Mouse (Mus musculus): ENCODE measurements at regions not wholly inside any gene's neighbourhood (a gene's known extent, or its start where the extent isn't known, plus 50 kb on each side); places are given as distances from the start of the nearest gene placed in this dataset.

- Histone ChIP-seq H3K27ac (ENCODE audit: low read length) (no peak overlapping the region), H3K36me3 (ENCODE audit: insufficient read depth, low read length) (no peaks in the 10 kb centered on the region), H3K4me2 (replicated peaks; ENCODE audit: low read depth, low read length) (no peak overlapping the region), H3K4me1 (ENCODE audit: insufficient read depth, low read length) (peaks cover 15% of the 10 kb centered on the region), H3K9ac (replicated peaks; ENCODE audit: low read length) (no peak overlapping the region), H3K9me3 (ENCODE audit: low read length) (no peaks in the 10 kb centered on the region), H3K4me3 (ENCODE audit: low read length) (no peak overlapping the region), H3K27me3 (ENCODE audit: insufficient read depth, low read length) (no peaks in the 10 kb centered on the region)
- no peak for ATAC-seq (ENCODE audit: low FRiP score, low TSS enrichment)
- 89% methylated on average over 8 of the region's 8 CpGs for WGBS
Observed at GRCm38 (mm10) chr6:52475676-52476075, 162.4 kb downstream of the Evx1 start.

GRCm38 (mm10) chr6:52476907-52477306 is 163.3 kb downstream of the Hibadh start:
- WGBS: 56% methylated on average over 7 of the region's 7 CpGs
- ATAC-seq (ENCODE audit: low FRiP score, low TSS enrichment): no peak
- Histone ChIP-seq H3K36me3 (ENCODE audit: insufficient read depth, low read length) (no peaks in the 10 kb centered on the region), H3K4me1 (ENCODE audit: insufficient read depth, low read length) (peaks cover 15% of the 10 kb centered on the region), H3K27me3 (ENCODE audit: insufficient read depth, low read length) (no peaks in the 10 kb centered on the region), H3K4me3 (ENCODE audit: low read length) (no peak overlapping the region), H3K9ac (replicated peaks; ENCODE audit: low read length) (no peak overlapping the region), H3K27ac (ENCODE audit: low read length) (no peak overlapping the region), H3K4me2 (replicated peaks; ENCODE audit: low read depth, low read length) (no peak overlapping the region), H3K9me3 (ENCODE audit: low read length) (no peaks in the 10 kb centered on the region)

- peaks cover 15% of the 10 kb centered on the region for H3K4me1 ChIP-seq (ENCODE audit: insufficient read depth, low read length)
- no peak for ATAC-seq (ENCODE audit: low FRiP score, low TSS enrichment)
- H3K27me3 ChIP-seq (ENCODE audit: insufficient read depth, low read length): no peaks in the 10 kb centered on the region
- H3K4me2 ChIP-seq (replicated peaks; ENCODE audit: low read depth, low read length): no peak overlapping the region
- H3K27ac ChIP-seq (ENCODE audit: low read length): no peak overlapping the region
- H3K4me3 ChIP-seq (ENCODE audit: low read length): no peak overlapping the region
- WGBS: 65% methylated on average over 7 of the region's 7 CpGs
- no peaks in the 10 kb centered on the region for H3K9me3 ChIP-seq (ENCODE audit: low read length)
- H3K9ac ChIP-seq (replicated peaks; ENCODE audit: low read length): no peak overlapping the region
- no peaks in the 10 kb centered on the region for H3K36me3 ChIP-seq (ENCODE audit: insufficient read depth, low read length)
Observed at GRCm38 (mm10) chr6:52477380-52477779, 162.8 kb downstream of the Hibadh start.

DNA sequence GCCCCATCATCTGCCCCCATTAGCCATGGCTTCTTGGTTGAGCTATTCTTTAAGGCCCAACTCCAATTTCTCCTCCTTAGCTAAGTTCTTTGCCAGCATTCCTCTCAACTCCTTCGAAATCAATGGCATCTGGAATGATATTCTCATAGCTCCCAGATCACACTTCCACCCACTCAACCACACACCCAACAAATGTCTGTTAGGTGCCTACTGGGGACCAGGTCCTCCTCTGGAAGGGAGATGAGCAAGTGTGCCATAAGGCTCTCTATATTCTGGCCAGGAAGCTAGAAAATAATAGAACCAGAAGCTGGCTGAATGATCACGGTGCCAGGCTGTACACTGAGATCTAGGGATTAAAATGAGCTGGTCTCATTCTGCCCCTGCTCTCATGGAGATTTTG is 161.6 kb downstream of the Hibadh start:
- WGBS: 90% methylated on average over 2 of the region's 2 CpGs
- no peaks in the 10 kb centered on the region for H3K27me3 ChIP-seq (ENCODE audit: insufficient read depth, low read length)
- peak overlapping the region; percentile 21 for H3K4me2 ChIP-seq (replicated peaks; ENCODE audit: low read depth, low read length)
- no peaks in the 10 kb centered on the region for H3K36me3 ChIP-seq (ENCODE audit: insufficient read depth, low read length)
- peak overlapping the region; percentile 67 for H3K27ac ChIP-seq (ENCODE audit: low read length)
- H3K4me3 ChIP-seq (ENCODE audit: low read length): no peak overlapping the region
- peaks cover 15% of the 10 kb centered on the region for H3K4me1 ChIP-seq (ENCODE audit: insufficient read depth, low read length)
- no peak for ATAC-seq (ENCODE audit: low FRiP score, low TSS enrichment)
- no peaks in the 10 kb centered on the region for H3K9me3 ChIP-seq (ENCODE audit: low read length)
- H3K9ac ChIP-seq (replicated peaks; ENCODE audit: low read length): no peak overlapping the region

DNA sequence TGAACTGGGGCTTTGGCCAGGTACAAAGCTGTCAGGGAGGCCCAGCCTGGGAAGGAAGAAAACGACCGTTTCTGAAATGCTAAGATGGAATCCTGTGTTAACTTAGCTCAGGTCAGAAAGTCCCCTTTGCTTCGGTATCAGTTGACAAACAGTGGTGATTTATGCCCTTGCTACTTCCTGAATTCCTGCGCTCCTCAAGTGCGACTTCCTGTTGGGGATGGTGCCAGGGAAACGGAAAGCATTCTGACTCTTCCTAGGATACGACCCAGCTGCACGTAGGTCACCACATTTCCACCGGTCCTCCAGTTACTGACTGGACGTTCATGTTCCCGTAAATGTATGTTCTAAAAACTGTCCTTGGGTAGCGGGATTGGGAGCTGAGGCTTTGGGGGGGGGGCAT is 161.0 kb downstream of the Hibadh start:
- peak overlapping the region; percentile 21 for H3K4me2 ChIP-seq (replicated peaks; ENCODE audit: low read depth, low read length)

GRCm38 (mm10) chr6:52481975-52482374 is 158.2 kb downstream of the Hibadh start:
- H3K4me3 ChIP-seq (ENCODE audit: low read length): no peak overlapping the region
- 41% methylated on average over 7 of the region's 7 CpGs for WGBS
- H3K9me3 ChIP-seq (ENCODE audit: low read length): no peaks in the 10 kb centered on the region
- H3K27me3 ChIP-seq (ENCODE audit: insufficient read depth, low read length): no peaks in the 10 kb centered on the region
- no peak overlapping the region for H3K9ac ChIP-seq (replicated peaks; ENCODE audit: low read length)
- H3K27ac ChIP-seq (ENCODE audit: low read length): no peak overlapping the region
- H3K4me1 ChIP-seq (ENCODE audit: insufficient read depth, low read length): peaks cover 23% of the 10 kb centered on the region
- ATAC-seq (ENCODE audit: low FRiP score, low TSS enrichment): no peak
- no peaks in the 10 kb centered on the region for H3K36me3 ChIP-seq (ENCODE audit: insufficient read depth, low read length)
- H3K4me2 ChIP-seq (replicated peaks; ENCODE audit: low read depth, low read length): no peak overlapping the region

More for the DNA sequence above, 161.0 kb downstream of the Hibadh start:
- H3K27ac ChIP-seq (ENCODE audit: low read length): peak overlapping the region; percentile 74
- ATAC-seq (ENCODE audit: low FRiP score, low TSS enrichment): peak; percentile 69; the same call in 1 of the 2 replicates
- no peak overlapping the region for H3K4me3 ChIP-seq (ENCODE audit: low read length)
- H3K9me3 ChIP-seq (ENCODE audit: low read length): no peaks in the 10 kb centered on the region
- 15% methylated on average over 12 of the region's 12 CpGs for WGBS
- no peaks in the 10 kb centered on the region for H3K27me3 ChIP-seq (ENCODE audit: insufficient read depth, low read length)
- H3K4me1 ChIP-seq (ENCODE audit: insufficient read depth, low read length): peaks cover 15% of the 10 kb centered on the region
- no peaks in the 10 kb centered on the region for H3K36me3 ChIP-seq (ENCODE audit: insufficient read depth, low read length)
- H3K9ac ChIP-seq (replicated peaks; ENCODE audit: low read length): no peak overlapping the region

GRCm38 (mm10) chr6:52486146-52486545 is 154.0 kb downstream of the Hibadh start:
- WGBS: 63% methylated on average over 9 of the region's 9 CpGs
- no peak overlapping the region for H3K4me3 ChIP-seq (ENCODE audit: low read length)
- H3K9ac ChIP-seq (replicated peaks; ENCODE audit: low read length): no peak overlapping the region
- H3K27me3 ChIP-seq (ENCODE audit: insufficient read depth, low read length): no peaks in the 10 kb centered on the region
- H3K36me3 ChIP-seq (ENCODE audit: insufficient read depth, low read length): no peaks in the 10 kb centered on the region
- peaks cover 12% of the 10 kb centered on the region for H3K4me1 ChIP-seq (ENCODE audit: insufficient read depth, low read length)
- no peak for ATAC-seq (ENCODE audit: low FRiP score, low TSS enrichment)
- no peak overlapping the region for H3K4me2 ChIP-seq (replicated peaks; ENCODE audit: low read depth, low read length)
- H3K27ac ChIP-seq (ENCODE audit: low read length): peak overlapping the region; percentile 48; the same call in 1 of the 2 replicates
- no peaks in the 10 kb centered on the region for H3K9me3 ChIP-seq (ENCODE audit: low read length)

DNA sequence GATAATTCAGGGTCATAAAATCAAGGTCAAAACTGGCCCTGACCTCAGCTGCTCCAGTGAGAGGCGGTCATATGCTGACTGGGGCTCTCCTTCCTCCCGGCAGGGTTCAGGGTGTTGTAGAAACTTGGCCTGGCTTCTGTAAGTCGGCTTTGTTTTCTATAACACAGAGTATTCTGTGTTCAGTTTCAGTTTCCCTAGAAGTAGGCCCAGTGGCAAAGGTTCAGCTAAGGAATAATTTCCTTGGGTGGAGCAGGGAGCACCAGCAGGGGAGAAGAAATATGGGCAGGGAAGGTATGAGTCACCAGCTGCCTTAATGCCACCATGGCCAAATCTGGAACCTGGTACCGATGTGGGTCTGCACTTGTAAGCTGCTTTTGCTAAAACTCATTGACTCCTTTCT is 153.5 kb downstream of the Hibadh start:
- H3K27ac ChIP-seq (ENCODE audit: low read length): peak overlapping the region; percentile 48; the same call in 1 of the 2 replicates

DNA sequence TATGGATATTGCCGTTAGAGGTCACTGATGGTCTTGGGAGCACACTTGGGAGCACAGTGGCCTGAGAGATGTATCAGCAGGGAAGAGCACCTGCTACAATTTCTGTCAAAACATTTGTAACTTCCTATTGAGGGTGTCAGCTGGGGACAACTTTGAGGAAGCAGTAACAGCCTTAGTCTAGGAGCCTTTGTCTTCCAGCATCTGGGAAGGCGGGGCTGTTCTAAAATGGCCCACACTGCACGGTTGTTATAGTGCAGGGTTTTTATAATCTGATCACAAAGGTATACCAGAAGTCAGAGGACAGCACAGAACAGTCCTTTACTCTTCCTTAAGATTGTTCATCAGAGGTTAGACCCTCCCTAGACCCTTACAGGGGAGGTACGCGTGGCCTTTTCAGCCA is 152.3 kb downstream of the Hibadh start:
- no peak overlapping the region for H3K4me3 ChIP-seq (ENCODE audit: low read length)
- H3K27ac ChIP-seq (ENCODE audit: low read length): no peak overlapping the region
- no peaks in the 10 kb centered on the region for H3K27me3 ChIP-seq (ENCODE audit: insufficient read depth, low read length)
- no peak for ATAC-seq (ENCODE audit: low FRiP score, low TSS enrichment)
- no peaks in the 10 kb centered on the region for H3K9me3 ChIP-seq (ENCODE audit: low read length)
- H3K4me2 ChIP-seq (replicated peaks; ENCODE audit: low read depth, low read length): no peak overlapping the region
- H3K4me1 ChIP-seq (ENCODE audit: insufficient read depth, low read length): peaks cover 12% of the 10 kb centered on the region
- 94% methylated on average over 5 of the region's 5 CpGs for WGBS
- no peaks in the 10 kb centered on the region for H3K36me3 ChIP-seq (ENCODE audit: insufficient read depth, low read length)
- H3K9ac ChIP-seq (replicated peaks; ENCODE audit: low read length): no peak overlapping the region

More for the DNA sequence above, 153.5 kb downstream of the Hibadh start:
- no peak overlapping the region for H3K9ac ChIP-seq (replicated peaks; ENCODE audit: low read length)
- H3K4me3 ChIP-seq (ENCODE audit: low read length): no peak overlapping the region
- H3K4me1 ChIP-seq (ENCODE audit: insufficient read depth, low read length): peaks cover 12% of the 10 kb centered on the region
- no peaks in the 10 kb centered on the region for H3K9me3 ChIP-seq (ENCODE audit: low read length)
- WGBS: 50% methylated on average over 4 of the region's 4 CpGs
- H3K4me2 ChIP-seq (replicated peaks; ENCODE audit: low read depth, low read length): no peak overlapping the region
- H3K36me3 ChIP-seq (ENCODE audit: insufficient read depth, low read length): no peaks in the 10 kb centered on the region
- no peaks in the 10 kb centered on the region for H3K27me3 ChIP-seq (ENCODE audit: insufficient read depth, low read length)
- no peak for ATAC-seq (ENCODE audit: low FRiP score, low TSS enrichment)

DNA sequence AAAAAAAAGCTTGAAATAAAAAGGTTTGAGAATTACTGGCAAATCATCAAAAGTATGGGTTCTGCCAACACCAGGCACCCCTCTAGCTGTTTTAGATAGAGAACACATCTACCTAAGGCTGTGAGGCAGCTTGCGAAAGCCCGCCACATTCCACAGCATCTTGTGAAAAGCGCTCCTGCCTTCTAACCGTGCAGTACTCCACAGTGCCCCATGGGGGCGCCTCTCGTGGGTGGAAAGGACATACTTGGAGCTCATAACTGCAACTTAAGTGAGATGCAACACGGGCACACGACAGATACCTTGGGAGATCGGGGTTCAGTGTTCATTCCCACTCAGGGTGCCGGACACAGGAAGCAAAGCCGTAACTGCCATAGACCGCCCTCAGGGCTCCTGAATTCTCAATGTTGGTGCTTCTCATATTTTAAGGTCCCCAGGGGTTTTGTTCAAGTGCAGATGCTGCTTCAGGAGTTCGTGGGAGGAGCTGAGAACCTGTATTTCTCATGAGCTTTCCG is 149.9 kb downstream of the Hibadh start:
- no peak overlapping the region for H3K4me2 ChIP-seq (replicated peaks; ENCODE audit: low read depth, low read length)
- H3K4me1 ChIP-seq (ENCODE audit: insufficient read depth, low read length): peaks cover 9% of the 10 kb centered on the region
- H3K9me3 ChIP-seq (ENCODE audit: low read length): no peaks in the 10 kb centered on the region
- no peaks in the 10 kb centered on the region; the same call in 1 of the 2 replicates for H3K27me3 ChIP-seq (ENCODE audit: insufficient read depth, low read length)
- H3K36me3 ChIP-seq (ENCODE audit: insufficient read depth, low read length): no peaks in the 10 kb centered on the region
- ATAC-seq (ENCODE audit: low FRiP score, low TSS enrichment): no peak
- H3K27ac ChIP-seq (ENCODE audit: low read length): no peak overlapping the region
- no peak overlapping the region for H3K9ac ChIP-seq (replicated peaks; ENCODE audit: low read length)
- no peak overlapping the region for H3K4me3 ChIP-seq (ENCODE audit: low read length)
- WGBS: 82% methylated on average over 14 of the region's 14 CpGs

All from kidney, embryonic 16.5 days (tissue).